ENCODE assay signal across 10 mouse cellular contexts in genomic region chr17:85876853-85877252, GRCm38 (mm10).
DNase-seq lines count a peak whose midpoint lies in the region; ATAC-seq and TF ChIP-seq lines count a peak whose summit lies in the region.
"Had no signal": no experiment of that assay in that cellular context is flagged by ENCODE, and none has a peak within 500 bp of the region (broad histone marks: within the 10 kb centered on the region; RNA-seq: fewer than 3 reads in every experiment).

No protein-coding gene starts in this region.

- no peaks in the 10 kb centered on the region for H3K9me3 ChIP-seq in forebrain, embryonic 10.5 days
- no peaks in the 10 kb centered on the region for H3K9me3 ChIP-seq in forebrain, embryonic 16.5 days (ENCODE audit: control insufficient read depth, low read length)
- no peaks in the 10 kb centered on the region for H3K9me3 ChIP-seq in kidney, postnatal 0 days (replicated peaks; ENCODE audit: low read length)
- H3K9me3 ChIP-seq in kidney, embryonic 16.5 days (ENCODE audit: low read length): no peaks in the 10 kb centered on the region
- H3K9me3 ChIP-seq: hindbrain, embryonic 12.5 days had no signal

- H3K9ac ChIP-seq in forebrain, embryonic 16.5 days (replicated peaks; ENCODE audit: low read depth, low read length): no peak overlapping the region
- no peak overlapping the region for H3K9ac ChIP-seq in kidney, postnatal 0 days (ENCODE audit: low read depth, low read length)
- no peak overlapping the region for H3K9ac ChIP-seq in kidney, embryonic 16.5 days (replicated peaks; ENCODE audit: low read length)
- H3K9ac ChIP-seq: hindbrain, embryonic 12.5 days; liver, embryonic 14.5 days had no signal

- DNase-seq in forebrain, embryonic 10.5 days (ENCODE audit: extremely low spot score, low spot score): no peak
- peak; percentile 52 for DNase-seq in kidney, postnatal 0 days (ENCODE audit: low spot score)
- DNase-seq in 416B (ENCODE audit: low read depth): peak; percentile 15
- DNase-seq in thymus, postnatal 36 days: no peak
- DNase-seq in layer of hippocampus, adult 9-11 months: no peak

- TF ChIP-seq CTCF in kidney, postnatal 0 days (IDR thresholded peaks at IDR 0.05; ENCODE audit: low read depth): no peak

- peaks cover 78% of the 10 kb centered on the region for H3K27me3 ChIP-seq in forebrain, embryonic 10.5 days (ENCODE audit: poor library complexity, severe bottlenecking)
- no peaks in the 10 kb centered on the region for H3K27me3 ChIP-seq in forebrain, embryonic 16.5 days (replicated peaks; ENCODE audit: control insufficient read depth, insufficient read depth, low read length)
- H3K27me3 ChIP-seq in kidney, postnatal 0 days (ENCODE audit: insufficient read depth, low read length): peaks cover 15% of the 10 kb centered on the region; the same call in 1 of the 2 replicates
- H3K27me3 ChIP-seq in kidney, embryonic 16.5 days (ENCODE audit: insufficient read depth, low read length): peaks cover 29% of the 10 kb centered on the region

- no peak for ATAC-seq in forebrain, embryonic 16.5 days
- no peak for ATAC-seq in kidney, postnatal 0 days (replicated peaks; ENCODE audit: low FRiP score, low read depth)
- no peak for ATAC-seq in kidney, embryonic 16.5 days (ENCODE audit: low FRiP score, low TSS enrichment)
- ATAC-seq in granulocyte monocyte progenitor cell, adult 5-6 weeks (replicated peaks; ENCODE audit: poor library complexity, severe bottlenecking): peak; percentile 66

- 67% methylated on average over 10 of the region's 10 CpGs for WGBS in forebrain, embryonic 10.5 days
- WGBS in forebrain, embryonic 16.5 days: 75% methylated on average over 10 of the region's 10 CpGs
- WGBS in kidney, postnatal 0 days: 25% methylated on average over 10 of the region's 10 CpGs
- WGBS in kidney, embryonic 16.5 days: 16% methylated on average over 10 of the region's 10 CpGs

- H3K4me2 ChIP-seq in forebrain, embryonic 16.5 days (ENCODE audit: low read length): no peak overlapping the region
- no peak overlapping the region for H3K4me2 ChIP-seq in kidney, postnatal 0 days (ENCODE audit: low read length)
- no peak overlapping the region for H3K4me2 ChIP-seq in kidney, embryonic 16.5 days (replicated peaks; ENCODE audit: low read depth, low read length)
- H3K4me2 ChIP-seq: hindbrain, embryonic 12.5 days had no signal

- H3K4me1 ChIP-seq in forebrain, embryonic 10.5 days: peaks cover 59% of the 10 kb centered on the region
- H3K4me1 ChIP-seq in forebrain, embryonic 16.5 days (replicated peaks; ENCODE audit: control insufficient read depth, insufficient read depth, low read length): peaks cover 18% of the 10 kb centered on the region
- no peaks in the 10 kb centered on the region; the same call in none of the 2 replicates for H3K4me1 ChIP-seq in kidney, postnatal 0 days (replicated peaks; ENCODE audit: insufficient read depth, low read length)
- H3K4me1 ChIP-seq in kidney, embryonic 16.5 days (ENCODE audit: insufficient read depth, low read length): peaks cover 37% of the 10 kb centered on the region

- H3K36me3 ChIP-seq in forebrain, embryonic 10.5 days (replicated peaks): no peaks in the 10 kb centered on the region
- no peaks in the 10 kb centered on the region for H3K36me3 ChIP-seq in forebrain, embryonic 16.5 days (ENCODE audit: control insufficient read depth, insufficient read depth)
- H3K36me3 ChIP-seq in kidney, postnatal 0 days (ENCODE audit: insufficient read depth, low read length): no peaks in the 10 kb centered on the region
- H3K36me3 ChIP-seq in kidney, embryonic 16.5 days (ENCODE audit: insufficient read depth, low read length): no peaks in the 10 kb centered on the region
- H3K36me3 ChIP-seq: hindbrain, embryonic 12.5 days had no signal

- H3K4me3 ChIP-seq in forebrain, embryonic 10.5 days: no peak overlapping the region
- H3K4me3 ChIP-seq in forebrain, embryonic 16.5 days (replicated peaks; ENCODE audit: low read length): no peak overlapping the region
- no peak overlapping the region for H3K4me3 ChIP-seq in kidney, postnatal 0 days (replicated peaks; ENCODE audit: low read depth, low read length)
- no peak overlapping the region for H3K4me3 ChIP-seq in kidney, embryonic 16.5 days (ENCODE audit: low read length)
- H3K4me3 ChIP-seq: hindbrain, embryonic 12.5 days had no signal

- peak overlapping the region; percentile 16; the same call in 1 of the 2 replicates for H3K27ac ChIP-seq in forebrain, embryonic 10.5 days
- H3K27ac ChIP-seq in forebrain, embryonic 16.5 days (ENCODE audit: low read length): no peak overlapping the region
- no peak overlapping the region for H3K27ac ChIP-seq in kidney, postnatal 0 days
- no peak overlapping the region for H3K27ac ChIP-seq in kidney, embryonic 16.5 days (ENCODE audit: low read length)
- H3K27ac ChIP-seq: hindbrain, embryonic 12.5 days; liver, embryonic 14.5 days had no signal

Comparison
In these comparisons a context has a peak if more than half of its experiments do, and no peak if none do; other contexts are left out.
1. DNase-seq: peak in kidney, postnatal 0 days (single experiment) and 416B (single experiment); none in forebrain, embryonic 10.5 days (single experiment), thymus, postnatal 36 days (0 of 2) and layer of hippocampus, adult 9-11 months (single experiment).